Mouse (Mus musculus) cerebellum, adult 18-20 months (tissue): ENCODE data around the gene Zfp157.
"Not testable (repeated sequence)": the region's sequence is repeated elsewhere in the genome, so short reads cannot be mapped to it uniquely, and the experiment has no call there.

ENCODE experiments used
- DNase-seq, 2 experiments: peaks; one replicate each; pipeline ENCODE4 v3.0.0; 2021

Zfp157 gene

GRCm38 (mm10) chr5:138441286-138442194 lies at the start of gene Zfp157:
Gene Zfp157, plus strand, starts transcription at chr5:138441468.
- peak; percentile 91 to 96 for DNase-seq

- no peak for DNase-seq
Measured at GRCm38 (mm10) chr5:138397795-138398337, 43.4 kb upstream of the Zfp157 start.

GRCm38 (mm10) chr5:138400431-138400830 lies 40.8 kb upstream of the Zfp157 start:
- not testable (repeated sequence) for DNase-seq

- no peak for DNase-seq
Measured at GRCm38 (mm10) chr5:138458371-138458770, 17.1 kb downstream of the Zfp157 start.

GRCm38 (mm10) chr5:138459107-138459506 lies 17.8 kb downstream of the Zfp157 start:
- DNase-seq = no peak

GRCm38 (mm10) chr5:138473601-138474000 lies 32.3 kb downstream of the Zfp157 start:
- peak; percentile 54 to 56 for DNase-seq

GRCm38 (mm10) chr5:138504548-138504947 lies 63.3 kb downstream of the Zfp157 start:
- DNase-seq = not testable (repeated sequence)
